Mouse (Mus musculus) thymus, adult 2 months (tissue): Measurements from ENCODE around the gene Slc48a1.

Experiments
- CTCF ChIP-seq: fragments of 200-500 bp; IDR thresholded peaks from 2 replicates; pipeline ENCODE4 v1.5.1; 2012; ENCODE audit warnings: mild to moderate bottlenecking, control low read depth, low read length, moderate library complexity, borderline replicate concordance; ENCODE audit not compliant: control insufficient read depth, poor library complexity, insufficient read depth; ENCODE audit errors: extremely low read depth
- POLR2A ChIP-seq: fragments of 200-500 bp; IDR thresholded peaks from 2 replicates; pipeline ENCODE4 v1.6.1; 2012; ENCODE audit warnings: mild to moderate bottlenecking, low read length, control low read depth, moderate library complexity; ENCODE audit not compliant: control insufficient read depth, poor library complexity, insufficient read depth; ENCODE audit errors: extremely low read depth

DNA sequence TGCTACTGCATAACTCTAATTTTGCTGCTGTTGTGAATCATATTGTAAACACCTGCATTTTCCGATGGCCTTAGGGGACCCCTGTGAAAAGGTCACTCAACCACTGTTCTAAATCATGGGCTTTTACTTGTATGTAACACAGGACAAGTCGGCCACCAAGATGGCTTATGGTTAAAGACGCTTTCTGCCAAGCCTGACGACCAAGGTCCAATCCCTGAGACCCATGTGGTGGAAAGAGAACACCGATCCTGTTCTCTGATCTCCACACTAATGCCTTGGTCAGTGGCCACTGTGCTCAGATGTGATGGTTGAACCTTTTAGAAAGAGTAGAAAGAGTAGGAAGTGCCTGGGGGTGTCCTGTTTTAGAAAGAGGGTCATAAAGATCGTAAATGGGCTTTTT, 1.4 kb upstream of the Slc48a1 start:
- TF ChIP-seq POLR2A: no peak
- TF ChIP-seq CTCF: no peak
